Mouse (Mus musculus) neutrophil, adult 59 days (primary cell): ENCODE measurements around the gene Hsd17b14. TPM values are rescaled to one million over a fixed set of nuclear protein-coding genes. Genes with fewer than 3 reads are reported as not detected.

ENCODE experiments used
- total RNA-seq, 2 experiments: library from RNA; stranded (reverse); gene quantifications; 1 replicate in 1 of 2; 2 replicates in 1 of 2; pipeline ENCODE4 v1.2.4; 2023

Gene Hsd17b14
- not detected for total RNA-seq

GRCm38 (mm10) chr7:45554744-45555143 lies at the start of gene Hsd17b14:
Gene Hsd17b14, plus strand, starts transcription at chr7:45554893.

GRCm38 (mm10) chr7:45509912-45510787 lies 44.5 kb upstream of the Hsd17b14 start, which contains the start of gene Nucb1:
Gene Nucb1, minus strand, starts transcription at chr7:45510406.

DNA sequence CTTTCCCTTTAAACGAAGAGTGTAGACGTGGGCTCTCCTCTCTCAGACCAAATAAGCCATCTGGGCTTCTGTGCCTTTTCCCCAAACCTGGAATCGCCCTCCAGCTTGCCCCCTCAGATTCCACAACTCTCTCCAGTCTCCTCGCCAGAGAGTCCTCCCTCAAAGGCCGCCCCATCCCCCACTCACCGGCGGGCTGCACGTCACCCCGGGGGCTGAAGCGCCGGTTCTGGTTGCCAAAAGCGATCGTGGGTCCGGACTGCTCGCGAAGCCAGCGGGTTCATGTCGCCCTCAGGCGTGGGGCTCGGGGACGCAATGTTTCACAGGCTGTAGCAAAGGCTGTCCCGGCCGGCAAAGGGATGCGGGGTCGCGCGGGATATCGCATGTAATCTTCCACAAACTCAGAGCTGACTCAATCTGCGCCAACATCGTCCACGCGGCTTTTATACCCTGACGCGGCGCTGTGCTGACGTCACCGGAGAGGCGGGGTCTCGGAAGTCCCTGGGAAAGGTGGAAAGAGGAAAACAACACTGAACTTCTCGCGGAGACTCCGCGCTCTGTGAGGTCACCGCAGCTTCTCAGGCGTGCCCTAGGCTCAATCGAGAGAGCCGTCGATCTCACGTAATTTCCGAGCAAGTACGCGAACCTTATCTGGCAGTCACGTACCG lies 28.8 kb upstream of the Hsd17b14 start, which contains the start of the genes Ppp1r15a and Plekha4:
TSS of gene Ppp1r15a (minus strand) at position 460 of the 665 bp plus-strand sequence.
TSS of gene Plekha4 (plus strand) at position 522 of the 665 bp plus-strand sequence.

GRCm38 (mm10) chr7:45570103-45570741 lies 15.5 kb downstream of the Hsd17b14 start, which contains the start of gene Bcat2:
Gene Bcat2, plus strand, starts transcription at chr7:45570153.

DNA sequence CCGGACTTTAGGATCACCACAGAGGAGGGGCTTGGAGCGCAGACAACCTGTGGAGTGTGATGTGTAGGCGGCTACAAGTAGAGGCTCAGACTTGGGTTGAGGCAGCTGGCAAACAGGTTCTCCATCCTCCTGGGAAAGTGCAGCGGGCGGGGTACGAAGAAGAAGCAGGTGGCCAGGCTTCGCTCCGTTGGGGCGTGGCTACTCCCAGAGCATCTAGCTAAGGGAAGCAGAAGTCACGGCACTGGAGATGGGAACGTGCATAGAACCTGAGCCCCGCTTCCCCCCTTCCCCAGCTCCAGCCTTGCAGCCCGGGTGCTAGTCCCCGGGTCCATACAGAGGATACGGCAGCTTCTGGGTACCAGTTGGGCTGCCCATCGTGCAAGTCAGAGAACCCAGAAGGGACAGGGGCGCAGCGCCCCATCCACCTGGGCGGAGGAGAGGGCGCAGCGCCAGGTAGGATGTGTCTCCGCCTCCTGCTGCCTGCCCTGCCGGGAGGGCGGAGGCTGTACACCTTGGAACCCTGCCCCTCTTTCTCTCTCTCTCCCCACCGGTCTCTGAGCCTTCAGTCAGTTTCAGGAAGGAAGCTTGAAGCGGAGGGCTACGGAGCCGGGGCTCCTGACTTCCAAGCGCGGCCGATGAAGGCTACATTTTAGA lies 62.5 kb downstream of the Hsd17b14 start, which contains the start of gene Fut1:
TSS of gene Fut1 (plus strand) at position 248 of the 654 bp plus-strand sequence.

Other genes with a start within 250 kb of the Hsd17b14 start
- 1 to 10 TPM; 3.5 to 4.6 TPM for gene Trpm4, start 221.1 kb upstream of the Hsd17b14 start, total RNA-seq
- not detected for gene Hrc, start 219.6 kb upstream of the Hsd17b14 start, total RNA-seq
- not detected for gene Ppfia3, start 187.9 kb upstream of the Hsd17b14 start, total RNA-seq
- not detected for gene Lin7b, start 184.3 kb upstream of the Hsd17b14 start, total RNA-seq
- 100 to 1,000 TPM; 286 to 302 TPM for gene Snrnp70, start 159.2 kb upstream of the Hsd17b14 start, total RNA-seq
- gene Kcna7, start 149.2 kb upstream of the Hsd17b14 start, total RNA-seq: not detected
- not detected for gene Ntf5, start 141.2 kb upstream of the Hsd17b14 start, total RNA-seq
- gene Lhb, start 134.1 kb upstream of the Hsd17b14 start, total RNA-seq: not detected
- 10 to 100 TPM; 49.3 to 67.0 TPM for gene Gys1, start 120.0 kb upstream of the Hsd17b14 start, total RNA-seq
- gene Ruvbl2, start 116.8 kb upstream of the Hsd17b14 start, total RNA-seq: 10 to 100 TPM; 31.3 to 32.1 TPM
- 1,000 to 10,000 TPM; 1,155 to 1,244 TPM for gene Ftl1, start 95.0 kb upstream of the Hsd17b14 start, total RNA-seq
- 10 to 100 TPM; 42.2 to 50.4 TPM for gene Bax, start 88.0 kb upstream of the Hsd17b14 start, total RNA-seq
- gene Tulp2, start 73.0 kb upstream of the Hsd17b14 start, total RNA-seq: not detected
- gene Gm45808, start 68.1 kb upstream of the Hsd17b14 start, total RNA-seq: 1 to 10 TPM in 1 of 2 experiments, under 1 TPM in 1; 0.80 to 1.9 TPM
- 1 to 10 TPM; 6.0 to 7.5 TPM for gene Dhdh, start 66.1 kb upstream of the Hsd17b14 start, total RNA-seq
- gene Nucb1, start 44.5 kb upstream of the Hsd17b14 start, total RNA-seq: 100 to 1,000 TPM; 103 to 126 TPM
- gene Ppp1r15a, start 28.6 kb upstream of the Hsd17b14 start, total RNA-seq: 100 to 1,000 TPM; 173 to 218 TPM
- gene Plekha4, start 28.6 kb upstream of the Hsd17b14 start, total RNA-seq: not detected
- gene Bcat2, start 15.3 kb downstream of the Hsd17b14 start, total RNA-seq: 10 to 100 TPM; 32.2 to 35.8 TPM
- not detected for gene Fgf21, start 60.6 kb downstream of the Hsd17b14 start, total RNA-seq
- 1 to 10 TPM in 1 of 2 experiments, not detected in 1; 1.2 TPM for gene Fut1, start 62.4 kb downstream of the Hsd17b14 start, total RNA-seq
- gene Izumo1, start 66.9 kb downstream of the Hsd17b14 start, total RNA-seq: under 1 TPM in 1 of 2 experiments, not detected in 1; 0.47 TPM
- 1 to 10 TPM; 2.6 to 2.7 TPM for gene Rasip1, start 72.6 kb downstream of the Hsd17b14 start, total RNA-seq
- gene Mamstr, start 85.1 kb downstream of the Hsd17b14 start, total RNA-seq: under 1 TPM; 0.07 to 0.11 TPM
- not detected for gene Fut2, start 111.5 kb downstream of the Hsd17b14 start, total RNA-seq
- not detected for gene Ntn5, start 129.1 kb downstream of the Hsd17b14 start, total RNA-seq
- gene Sec1, start 139.5 kb downstream of the Hsd17b14 start, total RNA-seq: under 1 TPM in 1 of 2 experiments, not detected in 1; 0.18 TPM
- gene Car11, start 144.9 kb downstream of the Hsd17b14 start, total RNA-seq: not detected
- gene Dbp, start 150.2 kb downstream of the Hsd17b14 start, total RNA-seq: 1 to 10 TPM; 7.5 to 9.2 TPM
- 100 to 1,000 TPM; 750 to 815 TPM for gene Rpl18, start 160.6 kb downstream of the Hsd17b14 start, total RNA-seq
- gene Sphk2, start 163.1 kb downstream of the Hsd17b14 start, total RNA-seq: 10 to 100 TPM; 52.8 to 54.1 TPM
- gene Fam83e, start 166.3 kb downstream of the Hsd17b14 start, total RNA-seq: under 1 TPM; 0.13 to 0.36 TPM
- gene Spaca4, start 170.9 kb downstream of the Hsd17b14 start, total RNA-seq: not detected
- under 1 TPM in 1 of 2 experiments, not detected in 1; 0.22 TPM for gene Lmtk3, start 228.8 kb downstream of the Hsd17b14 start, total RNA-seq
- not detected for gene Sult2b1, start 229.8 kb downstream of the Hsd17b14 start, total RNA-seq